Mouse (Mus musculus) forebrain, embryonic 10.5 days (tissue): ENCODE results near the gene Ugt1a10. TPM values are rescaled to one million over a fixed set of nuclear protein-coding genes. Genes with fewer than 3 reads are reported as not detected.
"Not testable (repeated sequence)": the region's sequence is repeated elsewhere in the genome, so short reads cannot be mapped to it uniquely, and the experiment has no call there.

Experiments used
- DNase-seq: peaks from one replicate; pipeline ENCODE4 v3.0.0-alpha.2; 2017; ENCODE audit warnings: low spot score; ENCODE audit errors: extremely low spot score
- H3K27ac ChIP-seq: fragments of 300-500 bp; sonication (generic); 2 replicates; pipeline ENCODE4 v1.5.1; 2016; ENCODE audit warnings: mild to moderate bottlenecking
- H3K27me3 ChIP-seq: fragments of 300-500 bp; sonication (generic); 2 replicates; pipeline ENCODE4 v1.6.1; 2016; ENCODE audit warnings: mild to moderate bottlenecking; ENCODE audit not compliant: poor library complexity, severe bottlenecking
- H3K36me3 ChIP-seq: fragments of 300-500 bp; sonication (generic); replicated peaks from 2 replicates; pipeline ENCODE4 v1.6.1; 2016; ENCODE audit warnings: mild to moderate bottlenecking, moderate library complexity
- H3K4me1 ChIP-seq: fragments of 300-500 bp; sonication (generic); 2 replicates; pipeline ENCODE4 v1.6.1; 2016
- H3K4me3 ChIP-seq: fragments of 300-500 bp; sonication (generic); 2 replicates; pipeline ENCODE4 v1.5.1; 2016; ENCODE audit warnings: mild to moderate bottlenecking, moderate library complexity
- H3K9me3 ChIP-seq: fragments of 300-500 bp; sonication (generic); 2 replicates; pipeline ENCODE4 v1.6.1; 2016; ENCODE audit warnings: mild to moderate bottlenecking, moderate library complexity
- WGBS: fragments of 180-500 bp; shearing (Covaris S2); methylation state at CpG from one replicate; pipeline ENCODE4 v1.1.7; 2016; 5-methylcytosine and 5-hydroxymethylcytosine counted together
- polyA plus RNA-seq: library from polyadenylated mRNA; unstranded; fragments of >200 nt; fragmentation: Nextera tagmentation; extraction: Ambion mirVana; gene quantifications from 2 replicates; pipeline ENCODE4 v1.2.1, GENCODE M21; 2016

The Ugt1a10 gene
- polyA plus RNA-seq, 1 experiment from 2014 or later: not detected

GRCm38 (mm10) chr1:88103019-88103418 is 47.8 kb downstream of the Ugt1a10 start, which contains the start of gene Ugt1a6b:
Ugt1a6b (plus strand) TSS chr1:88103252.
- H3K27me3 ChIP-seq, H3K36me3 ChIP-seq, H3K9me3 ChIP-seq, DNase-seq, H3K27ac ChIP-seq, H3K4me3 ChIP-seq, H3K4me1 ChIP-seq: not testable (repeated sequence)
- 74% methylated on average over 3 of the region's 3 CpGs for WGBS

- not testable (repeated sequence) for H3K27me3 ChIP-seq, DNase-seq, H3K9me3 ChIP-seq, H3K36me3 ChIP-seq, H3K4me3 ChIP-seq, H3K4me1 ChIP-seq, H3K27ac ChIP-seq
- WGBS: 90% methylated on average over 5 of the region's 5 CpGs
Observed at GRCm38 (mm10) chr1:88103697-88104468, 48.7 kb downstream of the Ugt1a10 start.

GRCm38 (mm10) chr1:88104667-88105430 is 49.7 kb downstream of the Ugt1a10 start:
- no peaks in the 10 kb centered on the region for H3K4me1 ChIP-seq
- no peaks in the 10 kb centered on the region for H3K36me3 ChIP-seq
- no peaks in the 10 kb centered on the region for H3K27me3 ChIP-seq
- no peaks in the 10 kb centered on the region for H3K9me3 ChIP-seq
- no peak for DNase-seq
- no peak overlapping the region for H3K27ac ChIP-seq
- WGBS: 84% methylated on average over 1 of the region's 1 CpGs
- H3K4me3 ChIP-seq: no peak overlapping the region

- H3K4me1 ChIP-seq: no peaks in the 10 kb centered on the region
- H3K27me3 ChIP-seq: no peaks in the 10 kb centered on the region
- WGBS: 70% methylated on average over 2 of the region's 2 CpGs
- DNase-seq: no peak
- no peak overlapping the region for H3K27ac ChIP-seq
- no peak overlapping the region for H3K4me3 ChIP-seq
- H3K9me3 ChIP-seq: no peaks in the 10 kb centered on the region
- no peaks in the 10 kb centered on the region for H3K36me3 ChIP-seq
Observed at GRCm38 (mm10) chr1:88105656-88106055, 50.5 kb downstream of the Ugt1a10 start.

GRCm38 (mm10) chr1:88109027-88109557 is 53.9 kb downstream of the Ugt1a10 start:
- not testable (repeated sequence) for H3K27ac ChIP-seq, H3K36me3 ChIP-seq, DNase-seq, H3K4me3 ChIP-seq, H3K9me3 ChIP-seq, H3K4me1 ChIP-seq, H3K27me3 ChIP-seq
- WGBS: 84% methylated on average over 2 of the region's 2 CpGs

GRCm38 (mm10) chr1:88109604-88110003 is 54.4 kb downstream of the Ugt1a10 start:
- not testable (repeated sequence) for H3K27ac ChIP-seq, H3K4me1 ChIP-seq, H3K36me3 ChIP-seq, H3K9me3 ChIP-seq, H3K27me3 ChIP-seq, H3K4me3 ChIP-seq, DNase-seq
- WGBS: 90% methylated on average over 2 of the region's 2 CpGs

- WGBS: 89% methylated on average over 6 of the region's 6 CpGs
Observed at GRCm38 (mm10) chr1:88112769-88113168, 57.6 kb downstream of the Ugt1a10 start.

GRCm38 (mm10) chr1:88120550-88120949 is 65.4 kb downstream of the Ugt1a10 start:
- not testable (repeated sequence) for H3K4me1 ChIP-seq, H3K27me3 ChIP-seq, DNase-seq, H3K9me3 ChIP-seq, H3K36me3 ChIP-seq, H3K4me3 ChIP-seq, H3K27ac ChIP-seq
- WGBS: 11% methylated on average over 4 of the region's 4 CpGs

More at GRCm38 (mm10) chr1:88112769-88113168, 57.6 kb downstream of the Ugt1a10 start:
- not testable (repeated sequence) for H3K27me3 ChIP-seq, H3K4me1 ChIP-seq, DNase-seq, H3K9me3 ChIP-seq, H3K4me3 ChIP-seq, H3K36me3 ChIP-seq, H3K27ac ChIP-seq

GRCm38 (mm10) chr1:88121521-88121920 is 66.3 kb downstream of the Ugt1a10 start:
- not testable (repeated sequence) for H3K27ac ChIP-seq, H3K9me3 ChIP-seq, H3K4me3 ChIP-seq, DNase-seq, H3K27me3 ChIP-seq, H3K36me3 ChIP-seq, H3K4me1 ChIP-seq
- WGBS: no CpG with 5 or more reads among the region's 1 CpGs

GRCm38 (mm10) chr1:88125827-88126360 is 70.7 kb downstream of the Ugt1a10 start:
- H3K27ac ChIP-seq, H3K4me3 ChIP-seq, H3K9me3 ChIP-seq, DNase-seq, H3K36me3 ChIP-seq, H3K4me1 ChIP-seq, H3K27me3 ChIP-seq: not testable (repeated sequence)
- WGBS: 81% methylated on average over 4 of the region's 4 CpGs

GRCm38 (mm10) chr1:88129091-88129490 is 73.9 kb downstream of the Ugt1a10 start:
- H3K36me3 ChIP-seq, H3K9me3 ChIP-seq, DNase-seq, H3K4me3 ChIP-seq, H3K4me1 ChIP-seq, H3K27me3 ChIP-seq, H3K27ac ChIP-seq: not testable (repeated sequence)
- WGBS: 92% methylated on average over 2 of the region's 2 CpGs

GRCm38 (mm10) chr1:88130223-88130622 is 75.0 kb downstream of the Ugt1a10 start:
- not testable (repeated sequence) for H3K4me3 ChIP-seq, H3K27me3 ChIP-seq, H3K36me3 ChIP-seq, H3K27ac ChIP-seq, H3K9me3 ChIP-seq, DNase-seq
- H3K4me1 ChIP-seq: peaks cover 10% of the 10 kb centered on the region
- WGBS: 96% methylated on average over 1 of the region's 1 CpGs
